Mouse (Mus musculus): Measurements from ENCODE around the gene Mettl7a2.
"Not testable (repeated sequence)": the region's sequence is repeated elsewhere in the genome, so short reads cannot be mapped to it uniquely, and the experiment has no call there.

Mettl7a2 gene

DNA sequence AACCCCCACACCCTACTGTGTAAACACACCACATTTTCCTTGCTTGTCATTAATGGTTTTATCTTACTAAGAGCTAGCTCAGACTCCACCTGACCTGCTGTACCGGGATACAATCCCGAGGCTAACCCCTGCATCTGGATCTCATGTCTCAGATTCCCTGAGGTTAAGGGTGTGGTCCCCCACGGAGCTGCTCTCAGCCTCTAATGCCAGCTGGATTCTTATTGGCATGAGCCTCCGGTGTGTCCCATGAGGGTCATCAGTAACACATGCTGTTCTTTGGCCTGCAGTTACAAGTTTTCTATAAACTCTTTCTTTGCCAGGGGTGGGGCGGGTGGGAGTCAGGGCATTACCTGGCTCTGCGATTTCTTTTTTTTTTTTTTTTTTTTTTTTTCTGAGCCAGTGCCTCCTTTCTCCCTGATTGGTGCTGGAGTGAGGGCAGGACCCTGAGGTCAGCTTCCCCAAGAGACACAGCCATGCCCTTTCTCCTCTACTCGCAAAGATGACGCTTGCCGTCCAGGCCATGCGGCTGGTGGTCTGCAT lies at the start of gene Mettl7a2, which contains the start of gene Methig1:
TSS of gene Mettl7a2 (plus strand) at position 490 of the 540 bp plus-strand sequence.
TSS of gene Methig1 (plus strand) at position 439 of the 540 bp plus-strand sequence.
- DNase-seq (ENCODE audit: low spot score) = no peak

GRCm38 (mm10) chr15:100303428-100304018 lies 49.5 kb upstream of the Mettl7a2 start:
- DNase-seq (ENCODE audit: low spot score) = no peak

- DNase-seq (ENCODE audit: low spot score) = peak; percentile 77
Observed at GRCm38 (mm10) chr15:100304019-100304991, 48.7 kb upstream of the Mettl7a2 start, which contains the start of gene Mettl7a1. TSS of gene Mettl7a1 (plus strand) at chr15:100304140.

GRCm38 (mm10) chr15:100306201-100306600 lies 46.8 kb upstream of the Mettl7a2 start:
- DNase-seq (ENCODE audit: low spot score) = no peak

DNA sequence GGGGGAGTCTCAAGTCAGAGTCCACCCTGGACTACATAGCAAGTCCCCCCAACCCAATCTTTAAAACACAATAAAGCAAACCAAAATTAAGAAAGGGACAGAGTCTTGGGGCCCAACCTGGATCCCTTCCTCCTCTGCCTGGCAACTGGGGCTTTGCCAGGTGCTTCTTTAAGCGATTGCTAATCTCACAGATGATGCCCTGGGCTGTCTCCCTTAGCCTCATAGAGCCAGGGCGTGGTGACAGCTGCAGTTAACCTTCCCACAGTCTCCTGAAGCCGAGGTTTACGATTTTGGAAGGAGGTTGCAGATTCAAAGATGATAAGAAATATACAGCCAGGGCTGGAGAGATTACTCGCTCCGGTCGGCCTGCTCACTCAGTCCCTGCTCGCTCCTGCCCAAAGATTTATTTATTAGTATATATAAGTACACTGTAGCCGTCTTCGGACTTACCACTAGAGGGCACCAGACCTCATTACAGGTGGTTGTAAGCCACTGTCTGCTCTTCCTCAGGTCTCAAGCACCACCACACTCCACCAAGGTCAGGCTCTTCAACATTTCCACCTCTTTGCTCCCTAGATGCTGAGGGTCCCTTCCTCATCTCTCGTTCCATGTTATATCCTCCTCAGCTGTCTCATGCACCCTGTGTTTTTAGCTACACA lies 45.4 kb upstream of the Mettl7a2 start:
- not testable (repeated sequence) for DNase-seq (ENCODE audit: low spot score)

DNA sequence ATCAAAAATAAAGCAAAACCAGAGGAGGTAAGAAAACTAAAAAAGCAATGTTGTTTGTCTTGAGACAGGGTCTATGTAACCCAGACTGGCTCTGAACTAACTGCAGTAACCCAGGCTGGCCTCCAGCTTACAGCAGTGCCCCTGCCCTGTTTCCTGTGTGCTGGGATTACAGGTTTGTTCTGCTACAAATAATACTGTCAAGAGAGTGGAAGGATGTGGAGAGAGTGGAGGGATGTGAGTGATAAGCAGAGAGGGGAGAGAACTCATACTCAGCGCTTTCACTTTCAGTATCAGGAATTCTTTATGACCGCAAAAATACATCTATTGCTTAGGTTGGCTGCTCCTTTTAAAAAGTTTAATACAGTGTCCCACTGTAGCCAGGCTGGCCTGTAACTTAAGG lies 40.7 kb upstream of the Mettl7a2 start:
- DNase-seq (ENCODE audit: low spot score) = no peak

- DNase-seq (ENCODE audit: low spot score) = no peak
Observed at GRCm38 (mm10) chr15:100314448-100315145, 38.4 kb upstream of the Mettl7a2 start.

DNA sequence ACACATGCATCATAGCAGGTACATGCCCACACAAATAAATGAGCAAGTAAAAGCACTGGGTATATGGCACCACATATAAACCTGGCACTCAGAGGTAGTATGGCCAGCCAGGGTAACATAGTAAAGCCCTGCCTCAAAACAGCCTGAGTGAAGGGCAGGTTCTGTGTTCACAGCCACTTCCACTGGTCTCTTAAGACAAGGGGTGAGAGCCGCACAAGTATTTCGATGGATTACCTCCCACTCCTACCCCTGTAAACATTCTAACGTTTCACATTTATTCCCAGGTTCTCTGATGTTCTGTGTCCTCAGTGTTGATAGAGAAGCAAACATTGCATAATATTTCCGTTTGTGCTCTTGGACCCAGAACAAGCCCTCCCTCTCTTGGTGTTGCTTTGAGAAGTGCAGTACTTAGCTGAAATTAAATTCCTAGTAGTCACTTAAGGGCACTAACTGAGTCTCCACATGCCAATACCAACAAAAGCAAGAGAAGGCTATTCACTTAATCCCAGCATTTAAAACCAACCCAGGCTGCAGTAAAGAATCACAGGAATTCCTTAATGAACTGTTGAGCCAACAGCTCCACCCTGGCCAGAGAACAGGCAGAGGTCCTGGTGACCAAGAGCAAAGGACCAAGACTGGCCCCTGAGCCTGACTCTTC lies 34.9 kb upstream of the Mettl7a2 start:
- DNase-seq (ENCODE audit: low spot score) = not testable (repeated sequence)

GRCm38 (mm10) chr15:100319884-100320283 lies 33.1 kb upstream of the Mettl7a2 start:
- no peak for DNase-seq (ENCODE audit: low spot score)

- DNase-seq (ENCODE audit: low spot score) = peak; percentile 14
Observed at GRCm38 (mm10) chr15:100320295-100320905, 32.6 kb upstream of the Mettl7a2 start.

- DNase-seq (ENCODE audit: low spot score) = peak; percentile 50
Observed at GRCm38 (mm10) chr15:100321134-100321533, 31.9 kb upstream of the Mettl7a2 start.

DNA sequence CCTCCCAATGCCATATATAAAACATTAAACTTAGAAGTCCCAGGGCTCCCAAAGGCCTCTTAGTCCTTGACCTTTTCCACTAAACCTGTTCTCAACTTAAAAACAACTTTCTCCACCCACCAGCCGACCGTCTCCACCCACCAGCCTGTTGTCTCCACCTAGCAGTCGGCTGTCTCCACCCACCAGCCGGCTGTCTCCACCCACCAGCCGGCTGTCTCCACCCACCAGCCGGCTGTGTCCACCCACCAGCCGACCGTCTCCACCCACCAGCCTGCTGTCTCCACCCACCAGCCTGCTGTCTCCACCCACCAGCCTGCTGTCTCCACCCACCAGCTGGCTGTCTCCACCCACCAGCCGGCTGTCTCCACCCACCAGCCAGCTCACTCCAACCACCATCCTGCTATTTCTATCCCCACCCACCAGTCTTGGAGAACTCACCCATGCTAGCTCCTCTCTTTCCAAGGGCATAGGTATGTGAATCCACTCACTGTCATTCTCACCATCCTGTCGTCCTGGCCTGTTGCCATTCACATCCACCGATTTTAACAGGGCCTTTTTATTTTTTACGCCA lies 28.9 kb upstream of the Mettl7a2 start:
- DNase-seq (ENCODE audit: low spot score) = no peak

DNA sequence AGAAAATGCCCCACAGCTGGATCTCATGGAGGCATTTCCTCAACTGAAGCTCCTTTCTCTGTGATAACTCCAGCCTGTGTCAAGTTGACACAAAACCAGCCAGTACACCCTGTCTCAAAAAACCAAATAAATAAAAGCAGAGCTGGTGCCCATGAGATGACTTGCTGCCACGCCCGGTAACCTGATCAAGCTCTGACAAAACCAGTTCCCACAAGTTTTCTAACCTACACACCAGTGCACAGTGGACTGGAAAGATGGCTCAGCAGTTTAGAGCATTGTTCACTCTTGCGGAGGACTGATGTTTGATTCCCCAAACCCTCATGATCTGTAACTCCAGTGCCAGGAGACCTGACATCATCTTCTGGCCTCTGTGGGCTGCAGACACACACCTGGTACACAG lies 27.8 kb upstream of the Mettl7a2 start:
- no peak for DNase-seq (ENCODE audit: low spot score)

- not testable (repeated sequence) for DNase-seq (ENCODE audit: low spot score)
Observed at GRCm38 (mm10) chr15:100328089-100328488, 24.9 kb upstream of the Mettl7a2 start.

DNA sequence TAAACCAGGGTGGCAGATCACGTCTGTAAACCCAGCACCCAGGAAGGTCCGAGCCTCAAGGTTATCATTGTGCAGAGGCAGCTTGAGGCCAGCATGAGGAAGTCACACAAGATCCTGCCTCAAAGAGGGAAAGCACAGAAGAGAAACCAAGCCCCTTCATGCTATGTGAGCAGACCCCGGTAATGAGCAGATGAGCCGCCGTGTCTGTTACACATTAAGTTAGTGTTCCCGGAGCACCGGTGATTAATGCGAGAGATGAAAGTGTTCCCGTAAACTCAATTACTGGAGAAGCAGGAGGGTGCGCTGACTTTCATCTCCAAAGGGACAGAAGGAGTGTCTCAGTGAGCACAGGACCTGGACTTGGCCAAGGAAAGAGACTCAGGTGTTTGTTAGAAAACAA lies 23.7 kb upstream of the Mettl7a2 start:
- not testable (repeated sequence) for DNase-seq (ENCODE audit: low spot score)

- DNase-seq (ENCODE audit: low spot score) = no peak
Observed at GRCm38 (mm10) chr15:100330739-100331138, 22.3 kb upstream of the Mettl7a2 start.

- not testable (repeated sequence) for DNase-seq (ENCODE audit: low spot score)
Observed at GRCm38 (mm10) chr15:100332077-100332961, 20.7 kb upstream of the Mettl7a2 start.

GRCm38 (mm10) chr15:100334629-100335028 lies 18.4 kb upstream of the Mettl7a2 start, which contains the start of gene Mettl7a3:
TSS of gene Mettl7a3 (plus strand) at chr15:100334929.
- no peak for DNase-seq (ENCODE audit: low spot score)

GRCm38 (mm10) chr15:100337328-100337727 lies 15.7 kb upstream of the Mettl7a2 start:
- not testable (repeated sequence) for DNase-seq (ENCODE audit: low spot score)
